In genomic region chr11:77974325-77974724, GRCm38 (mm10) we compare ENCODE assay signal across 17 mouse cellular contexts. TPM values are rescaled to one million over a fixed set of nuclear protein-coding genes. Genes with fewer than 3 reads are reported as not detected.
"Had no signal": no experiment of that assay in that cellular context is flagged by ENCODE, and none has a peak within 500 bp of the region (broad histone marks: within the 10 kb centered on the region; RNA-seq: fewer than 3 reads in every experiment).

No protein-coding gene starts in this region.

- H3K9me3 ChIP-seq: limb, embryonic 13.5 days; midbrain, embryonic 15.5 days; neural tube, embryonic 13.5 days had no signal

- ATAC-seq: midbrain, embryonic 15.5 days had no signal

- DNase-seq: kidney, postnatal 4 days; left cerebral cortex, postnatal 4 days; lung, adult 18-20 months; lung, postnatal 10 days; lung, postnatal 4 days; retina, postnatal 1 day; right cerebral cortex, postnatal 4 days; spleen, adult 18-20 months; thymus, adult 18-20 months; thymus, postnatal 14 days had no signal

- H3K4me2 ChIP-seq: limb, embryonic 13.5 days; midbrain, embryonic 11.5 days; midbrain, embryonic 15.5 days; neural tube, embryonic 13.5 days had no signal

- H3K4me1 ChIP-seq: limb, embryonic 13.5 days; midbrain, embryonic 15.5 days; neural tube, embryonic 13.5 days had no signal

- H3K36me3 ChIP-seq: limb, embryonic 13.5 days had no signal

- H3K27ac ChIP-seq: limb, embryonic 13.5 days; liver, embryonic 14.5 days; midbrain, embryonic 15.5 days; neural tube, embryonic 13.5 days had no signal

- H3K27me3 ChIP-seq: midbrain, embryonic 15.5 days had no signal

- H3K9ac ChIP-seq: limb, embryonic 13.5 days; liver, embryonic 14.5 days; midbrain, embryonic 15.5 days; neural tube, embryonic 13.5 days had no signal

- H3K4me3 ChIP-seq: limb, embryonic 13.5 days; midbrain, embryonic 15.5 days; neural tube, embryonic 13.5 days had no signal

RNA-seq across cellular contexts. Expression of gene Sez6, which starts 43.7 kb away (rescaled TPM):
- total RNA-seq: liver, adult 2 months; megakaryocyte, adult 5-6 weeks had no signal
- polyA plus RNA-seq: liver, adult 2 months had no signal
